Mouse (Mus musculus) spleen, adult 2 months (tissue): ENCODE measurements around the gene Paf1. TPM values are rescaled to one million over a fixed set of nuclear protein-coding genes. Genes with fewer than 3 reads are reported as not detected.

Experiments
- DNase-seq, 2 experiments: peaks; one replicate each; pipeline versions ENCODE4 v3.0.0 to v3.0.0-alpha.2; 2012 to 2021; ENCODE audit warnings: low spot score in 2 of 2, low read depth in 1 of 2
- H3K27ac ChIP-seq: fragments of 200-500 bp; 2 replicates; pipeline ENCODE4 v1.5.1; 2012; ENCODE audit warnings: low read length, inconsistent platforms; ENCODE audit not compliant: insufficient read depth
- H3K27me3 ChIP-seq: fragments of 200-500 bp; 2 replicates; pipeline ENCODE4 v1.6.1; 2012; ENCODE audit warnings: mild to moderate bottlenecking, moderate library complexity, low read length, inconsistent platforms; ENCODE audit not compliant: control insufficient read depth, insufficient read depth
- H3K36me3 ChIP-seq: fragments of 200-500 bp; 2 replicates; pipeline ENCODE4 v1.6.1; 2012; ENCODE audit warnings: mild to moderate bottlenecking, low read length, inconsistent platforms; ENCODE audit not compliant: control insufficient read depth, insufficient read depth
- H3K4me1 ChIP-seq: fragments of 200-500 bp; 2 replicates; pipeline ENCODE4 v1.6.1; 2011; ENCODE audit warnings: inconsistent platforms; ENCODE audit not compliant: control insufficient read depth, insufficient read depth, insufficient read length
- H3K4me3 ChIP-seq: fragments of 200-500 bp; 2 replicates; pipeline ENCODE4 v1.5.1; 2011; ENCODE audit warnings: mild to moderate bottlenecking, inconsistent platforms; ENCODE audit not compliant: insufficient read depth, insufficient read length; ENCODE audit errors: extremely low read depth
- CTCF ChIP-seq: fragments of 200-500 bp; IDR thresholded peaks from 2 replicates; pipeline ENCODE4 v1.5.1; 2011; ENCODE audit warnings: mild to moderate bottlenecking, inconsistent platforms; ENCODE audit not compliant: insufficient read depth, insufficient read length, insufficient replicate concordance; ENCODE audit errors: extremely low read depth
- POLR2A ChIP-seq: fragments of 200-500 bp; IDR thresholded peaks from 2 replicates; pipeline ENCODE4 v1.6.1; 2011; ENCODE audit warnings: low read depth, low read length, inconsistent platforms
- whole genome bisulfite sequencing: fragments of 180-500 bp; shearing (Covaris S2); methylation state at CpG from one replicate; pipeline ENCODE4 v1.1.7; 2018; 5-methylcytosine and 5-hydroxymethylcytosine counted together
- polyA plus RNA-seq: library from polyadenylated mRNA; depleted of rRNA; stranded (reverse); fragments of >200 nt; gene quantifications from 2 replicates; pipeline ENCODE4 v1.2.3, GENCODE M21; 2012

Paf1 gene
- polyA plus RNA-seq, 1 experiment, result 88.6 TPM

GRCm38 (mm10) chr7:28353267-28353666 is 39.5 kb upstream of the Paf1 start:
- no peak for DNase-seq
- Histone ChIP-seq H3K4me3 (no peak overlapping the region), H3K4me1 (peaks cover 4% of the 10 kb centered on the region; the same call in 1 of the 2 replicates), H3K27me3 (no peaks in the 10 kb centered on the region), H3K27ac (no peak overlapping the region), H3K36me3 (peaks cover 16% of the 10 kb centered on the region)
- TF ChIP-seq POLR2A, result no peak
- TF ChIP-seq CTCF, result no peak
- 94% methylated on average over 2 of the region's 2 CpGs for WGBS

GRCm38 (mm10) chr7:28354113-28354581 is 38.6 kb upstream of the Paf1 start:
- 64% methylated on average over 3 of the region's 3 CpGs for WGBS
- no peak for DNase-seq
- H3K4me1 ChIP-seq, result peaks cover 4% of the 10 kb centered on the region; the same call in 1 of the 2 replicates
- peaks cover 16% of the 10 kb centered on the region for H3K36me3 ChIP-seq
- H3K4me3 ChIP-seq, result no peak overlapping the region
- H3K27ac ChIP-seq, result no peak overlapping the region
- H3K27me3 ChIP-seq, result no peaks in the 10 kb centered on the region
- TF ChIP-seq CTCF, result no peak
- no peak for TF ChIP-seq POLR2A

GRCm38 (mm10) chr7:28354596-28354995 is 38.2 kb upstream of the Paf1 start:
- no peak for DNase-seq
- 93% methylated on average over 3 of the region's 3 CpGs for WGBS
- Histone ChIP-seq H3K36me3 (peaks cover 17% of the 10 kb centered on the region), H3K27ac (no peak overlapping the region), H3K4me1 (peaks cover 4% of the 10 kb centered on the region; the same call in 1 of the 2 replicates), H3K4me3 (no peak overlapping the region), H3K27me3 (no peaks in the 10 kb centered on the region)
- TF ChIP-seq POLR2A (no peak), CTCF (no peak)

- TF ChIP-seq CTCF, result no peak
- no peak for TF ChIP-seq POLR2A
- Histone ChIP-seq H3K27me3 (no peaks in the 10 kb centered on the region), H3K27ac (peak overlapping the region; percentile 45; the same call in 1 of the 2 replicates), H3K4me3 (no peak overlapping the region), H3K4me1 (peaks cover 4% of the 10 kb centered on the region; the same call in 1 of the 2 replicates), H3K36me3 (peaks cover 23% of the 10 kb centered on the region)
- 58% methylated on average over 3 of the region's 3 CpGs for WGBS
- DNase-seq, result peak in 1 of 2 experiments; percentile 47
Measured at GRCm38 (mm10) chr7:28355221-28355620, 37.5 kb upstream of the Paf1 start.

GRCm38 (mm10) chr7:28356981-28357380 is 35.8 kb upstream of the Paf1 start:
- Histone ChIP-seq H3K36me3 (peaks cover 32% of the 10 kb centered on the region), H3K27me3 (no peaks in the 10 kb centered on the region), H3K4me3 (no peak overlapping the region), H3K27ac (peak overlapping the region; percentile 42; the same call in 1 of the 2 replicates), H3K4me1 (no peaks in the 10 kb centered on the region)
- TF ChIP-seq CTCF (no peak), POLR2A (no peak)
- 71% methylated on average over 5 of the region's 5 CpGs for WGBS
- peak in 1 of 2 experiments; percentile 14 for DNase-seq

- Histone ChIP-seq H3K4me1 (no peaks in the 10 kb centered on the region), H3K27me3 (no peaks in the 10 kb centered on the region), H3K27ac (peak overlapping the region; percentile 44), H3K36me3 (peaks cover 32% of the 10 kb centered on the region), H3K4me3 (no peak overlapping the region)
- DNase-seq, result no peak
- no peak for TF ChIP-seq CTCF
- no peak for TF ChIP-seq POLR2A
- WGBS, result 52% methylated on average over 5 of the region's 5 CpGs
Measured at GRCm38 (mm10) chr7:28357984-28358383, 34.8 kb upstream of the Paf1 start.

GRCm38 (mm10) chr7:28358431-28358830 is 34.3 kb upstream of the Paf1 start:
- Histone ChIP-seq H3K4me1 (no peaks in the 10 kb centered on the region), H3K36me3 (peaks cover 28% of the 10 kb centered on the region), H3K27ac (no peak overlapping the region), H3K27me3 (no peaks in the 10 kb centered on the region), H3K4me3 (no peak overlapping the region)
- DNase-seq, result no peak
- 82% methylated on average over 7 of the region's 7 CpGs for WGBS
- no peak for TF ChIP-seq POLR2A

GRCm38 (mm10) chr7:28359854-28360253 is 32.9 kb upstream of the Paf1 start:
- 90% methylated on average over 10 of the region's 10 CpGs for WGBS
- no peak for DNase-seq
- Histone ChIP-seq H3K36me3 (peaks cover 31% of the 10 kb centered on the region), H3K27me3 (no peaks in the 10 kb centered on the region), H3K4me1 (no peaks in the 10 kb centered on the region), H3K4me3 (no peak overlapping the region), H3K27ac (no peak overlapping the region)
- TF ChIP-seq POLR2A (no peak), CTCF (no peak)
